Mouse (Mus musculus) forebrain, embryonic 10.5 days (tissue): ENCODE results near the gene Lamb2. TPM values are rescaled to one million over a fixed set of nuclear protein-coding genes. Genes with fewer than 3 reads are reported as not detected.

Experiments
- polyA plus RNA-seq: library from polyadenylated mRNA; unstranded; fragments of >200 nt; fragmentation: Nextera tagmentation; extraction: Ambion mirVana; gene quantifications from 2 replicates; pipeline ENCODE4 v1.2.1, GENCODE M21; 2016

Lamb2 gene
- polyA plus RNA-seq, 1 experiment from 2014 or later: 34.8 TPM

Other genes starting within 250 kb of the Lamb2 start
- 74.0 and 76.4 TPM in 2 replicates for gene Dag1, start 215.8 kb upstream of the Lamb2 start, polyA plus RNA-seq
- 31.6 and 34.3 TPM in 2 replicates for gene Nicn1, start 189.3 kb upstream of the Lamb2 start, polyA plus RNA-seq
- gene Amt, start 182.9 kb upstream of the Lamb2 start, polyA plus RNA-seq: 34.8 and 40.0 TPM in 2 replicates
- gene Rhoa, start 173.6 kb upstream of the Lamb2 start, polyA plus RNA-seq: 257 and 290 TPM in 2 replicates
- gene Tcta, start 173.6 kb upstream of the Lamb2 start, polyA plus RNA-seq: 13.4 and 13.8 TPM in 2 replicates
- gene Gpx1, start 140.8 kb upstream of the Lamb2 start, polyA plus RNA-seq: 806 and 868 TPM in 2 replicates
- gene Usp4, start 131.9 kb upstream of the Lamb2 start, polyA plus RNA-seq: 132 and 133 TPM in 2 replicates
- gene 1700102P08Rik, start 86.9 kb upstream of the Lamb2 start, polyA plus RNA-seq: 0.60 and 0.65 TPM in 2 replicates
- 0.57 and 0.97 TPM in 2 replicates for gene Ccdc36, start 51.3 kb upstream of the Lamb2 start, polyA plus RNA-seq
- not detected in 2 replicates for gene BC048562, start 43.3 kb upstream of the Lamb2 start, polyA plus RNA-seq
- 53.6 and 54.1 TPM in 2 replicates for gene Ccdc71, start 19.2 kb upstream of the Lamb2 start, polyA plus RNA-seq
- gene Klhdc8b, start 18.2 kb upstream of the Lamb2 start, polyA plus RNA-seq: 33.1 and 40.3 TPM in 2 replicates
- 76.1 and 79.9 TPM in 2 replicates for gene Usp19, start 10.9 kb downstream of the Lamb2 start, polyA plus RNA-seq
- 113 and 117 TPM in 2 replicates for gene Qars, start 28.0 kb downstream of the Lamb2 start, polyA plus RNA-seq
- 160 and 164 TPM in 2 replicates for gene Qrich1, start 37.1 kb downstream of the Lamb2 start, polyA plus RNA-seq
- 244 and 260 TPM in 2 replicates for gene Impdh2, start 80.5 kb downstream of the Lamb2 start, polyA plus RNA-seq
- gene Ndufaf3, start 87.7 kb downstream of the Lamb2 start, polyA plus RNA-seq: 43.3 and 50.6 TPM in 2 replicates
- gene Dalrd3, start 90.2 kb downstream of the Lamb2 start, polyA plus RNA-seq: 192 and 201 TPM in 2 replicates
- gene Wdr6, start 99.0 kb downstream of the Lamb2 start, polyA plus RNA-seq: 203 and 212 TPM in 2 replicates
- gene P4htm, start 117.9 kb downstream of the Lamb2 start, polyA plus RNA-seq: 11.9 and 12.1 TPM in 2 replicates
- gene Arih2, start 169.7 kb downstream of the Lamb2 start, polyA plus RNA-seq: 64.1 and 69.1 TPM in 2 replicates
- gene Slc25a20, start 182.4 kb downstream of the Lamb2 start, polyA plus RNA-seq: 33.1 and 35.8 TPM in 2 replicates
- 28.5 and 30.1 TPM in 2 replicates for gene Prkar2a, start 209.6 kb downstream of the Lamb2 start, polyA plus RNA-seq